Mouse (Mus musculus) adrenal gland, postnatal 25 days (tissue): Measurements from ENCODE around the gene Mstn. TPM values are rescaled to one million over a fixed set of nuclear protein-coding genes. Genes with fewer than 3 reads are reported as not detected.

Experiments used
- DNase-seq: peaks from one replicate; pipeline ENCODE4 v3.0.0; 2021; ENCODE audit warnings: mixed read lengths
- total RNA-seq: library from RNA; stranded (reverse); gene quantifications from 2 replicates; pipeline ENCODE4 v1.2.3, GENCODE M21; 2021

Mstn gene
- total RNA-seq, 1 experiment from 2014 or later: not detected

- no peak for DNase-seq
These were observed 49.1 kb downstream of the Mstn start for GRCm38 (mm10) chr1:53110561-53110960.

Other genes starting within 250 kb of the Mstn start
- gene Inpp1, start 244.0 kb upstream of the Mstn start, total RNA-seq: 17.8 and 19.6 TPM in 2 replicates
- 74.6 TPM in 2 replicates for gene Hibch, start 216.7 kb upstream of the Mstn start, total RNA-seq
- gene 1700019D03Rik, start 41.5 kb upstream of the Mstn start, total RNA-seq: 0.24 TPM in 1 of 2 replicates, not detected in the other
- not detected in 2 replicates for gene 1700019A02Rik, start 126.0 kb downstream of the Mstn start, total RNA-seq
- 4.0 and 7.7 TPM in 2 replicates for gene Pms1, start 235.4 kb downstream of the Mstn start, total RNA-seq
- gene Ormdl1, start 235.5 kb downstream of the Mstn start, total RNA-seq: 18.5 and 21.7 TPM in 2 replicates
- gene Gm28778, start 235.5 kb downstream of the Mstn start, total RNA-seq: not detected in 2 replicates